Mouse (Mus musculus) monocyte, adult 2 months (primary cell): ENCODE measurements around the gene Siah1a.
A peak's percentile ranks its signal among the peaks of the same experiment; 100 is the strongest.

ENCODE experiments used
- DNase-seq, 2 experiments: peaks; one replicate each; pipeline ENCODE4 v3.0.0; 2022; ENCODE audit warnings: low spot score in 2 of 2, low read depth in 1 of 2

Gene Siah1a

DNA sequence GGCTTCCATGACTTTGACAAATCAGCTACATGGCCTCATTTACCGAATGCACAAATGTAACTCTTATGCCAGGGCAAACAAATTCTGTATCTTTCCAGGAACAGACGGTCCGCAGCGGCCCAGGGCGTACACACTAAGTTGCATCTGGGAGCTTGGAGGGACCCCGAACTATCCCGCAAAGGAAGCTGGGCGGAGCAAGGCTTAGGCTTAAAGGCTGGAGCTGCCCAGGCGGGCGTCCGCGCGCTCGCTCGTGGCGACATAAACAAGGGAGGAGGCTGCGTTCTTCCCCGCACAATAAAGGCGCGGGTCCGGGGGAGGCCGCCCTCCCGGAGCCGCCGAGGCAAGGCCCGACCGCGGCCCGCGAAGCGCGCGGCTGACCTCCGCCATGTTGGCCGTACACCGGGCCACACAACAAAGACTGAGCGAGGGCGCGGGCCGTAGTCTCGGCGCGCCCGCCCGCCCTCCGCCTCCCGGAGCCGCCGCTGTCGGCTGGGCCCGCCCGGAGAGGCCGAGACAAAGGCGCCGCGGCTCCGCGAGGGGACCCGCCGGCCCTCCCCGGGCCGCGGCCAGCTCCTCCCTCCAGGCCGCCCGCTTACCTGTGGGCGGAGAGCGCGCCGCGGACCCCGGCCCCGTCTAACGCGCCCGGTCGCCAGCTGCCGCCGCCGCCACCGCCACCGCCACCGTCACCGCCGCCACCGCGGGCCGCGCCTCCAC lies at the start of gene Siah1a, which contains the start of gene Gm10638:
Gene Siah1a (minus strand): TSS at position 714 of the 714 bp plus-strand sequence.
Gene Gm10638 (plus strand): TSS at position 479 of the 714 bp plus-strand sequence.
- DNase-seq, result peak; percentile 9 to 16

DNA sequence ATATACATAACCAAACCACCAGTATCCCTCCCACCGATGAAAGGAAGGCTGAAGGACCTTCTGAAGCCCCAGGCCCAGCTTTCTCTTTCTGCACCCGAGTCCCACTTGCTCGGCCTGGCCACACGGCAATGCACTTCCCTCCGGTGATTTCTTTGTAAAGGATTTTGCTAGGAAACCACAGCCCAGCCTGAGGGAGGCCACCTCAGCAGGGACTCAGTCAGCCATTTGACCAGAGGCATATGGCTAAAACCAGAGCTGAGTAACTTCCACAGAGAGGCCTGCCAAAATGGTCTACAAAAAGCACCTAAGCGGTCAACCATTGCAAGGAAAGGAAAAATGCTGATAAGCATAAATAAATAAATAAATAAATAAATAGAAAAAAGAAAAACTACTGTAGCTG lies 49.0 kb upstream of the Siah1a start:
- DNase-seq, result no peak

DNA sequence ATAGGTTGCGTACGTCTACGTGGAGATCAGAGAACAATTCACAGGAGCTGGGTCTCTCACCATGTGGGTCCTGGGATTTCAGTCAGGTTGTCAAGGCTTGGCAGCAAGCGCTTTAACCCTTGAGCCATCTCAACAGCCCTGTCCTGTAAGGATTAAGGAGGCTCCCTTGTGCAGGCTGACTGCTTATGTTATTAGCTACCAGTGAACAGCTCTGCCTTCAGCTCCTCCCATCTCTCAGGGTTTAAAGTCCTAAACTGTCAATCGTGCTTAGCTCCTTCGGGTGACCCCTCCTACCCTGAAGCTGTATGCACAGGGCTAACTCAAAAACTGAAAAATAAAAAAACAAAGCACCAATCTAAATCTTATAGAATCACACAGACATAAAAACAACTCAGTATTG lies 45.8 kb upstream of the Siah1a start:
- no peak for DNase-seq

DNA sequence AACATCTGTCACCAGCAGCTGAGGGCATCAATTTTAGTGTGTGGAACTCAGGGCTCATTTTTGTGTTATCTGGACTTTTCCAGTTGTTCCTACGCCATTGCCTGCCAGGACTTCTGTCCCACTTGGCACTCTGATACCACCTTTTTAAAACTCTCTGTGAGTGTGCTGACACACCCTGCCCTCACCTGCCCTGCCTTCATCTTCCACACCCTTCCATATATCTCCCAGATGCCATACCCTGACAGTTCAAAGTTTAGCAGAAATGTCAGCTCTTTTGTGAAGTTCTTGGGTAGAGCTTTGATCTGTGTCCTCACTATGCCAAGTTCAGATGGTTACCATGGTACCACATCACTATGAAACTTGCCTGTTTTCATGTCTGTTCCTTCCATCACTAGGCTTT lies 43.8 kb upstream of the Siah1a start:
- DNase-seq, result no peak

DNA sequence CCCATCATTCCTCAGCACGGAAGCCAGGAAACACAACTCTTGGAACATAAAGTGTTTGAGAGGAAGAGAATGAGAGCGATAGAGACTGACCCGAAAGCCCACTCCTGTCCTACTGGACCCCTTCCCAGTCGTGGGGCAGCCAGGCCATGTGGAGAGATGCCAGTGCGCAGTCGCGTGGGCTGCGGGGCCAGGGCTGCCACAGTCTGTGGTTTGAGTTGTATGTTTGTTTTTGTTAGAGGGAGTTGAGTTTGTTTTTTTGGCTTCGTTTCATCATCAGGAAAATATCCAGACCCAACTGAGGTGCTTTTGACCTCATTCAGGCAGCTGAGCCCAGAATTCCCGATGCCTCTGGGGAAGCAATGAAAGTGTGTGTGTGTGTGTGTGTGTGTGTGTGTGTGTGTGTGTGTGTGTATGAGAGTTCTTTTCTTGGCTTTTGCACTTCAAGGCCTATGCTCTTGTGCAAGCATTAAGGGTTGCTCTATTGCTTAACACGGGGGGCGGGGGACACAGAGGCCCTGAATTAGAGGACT lies 42.2 kb upstream of the Siah1a start:
- no peak for DNase-seq

DNA sequence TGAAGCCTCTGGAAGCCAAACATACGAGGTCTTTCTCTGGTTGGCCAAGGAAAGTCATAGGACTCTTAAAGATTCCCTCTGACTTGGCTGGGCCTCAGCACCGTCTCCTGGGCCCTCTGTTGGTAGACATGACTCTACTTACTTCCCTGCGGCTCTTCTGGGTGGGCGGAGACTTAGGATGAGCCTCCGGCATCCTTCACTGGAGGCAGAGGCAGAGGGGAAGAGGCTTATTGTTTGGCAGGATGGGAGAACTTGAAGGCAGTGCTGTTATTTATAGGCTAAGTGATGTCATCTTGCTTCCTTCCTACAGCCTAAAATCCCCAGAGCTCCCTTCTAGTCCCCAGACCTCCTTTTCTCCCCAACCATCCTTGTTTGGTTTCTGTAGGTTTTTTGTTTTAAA lies 40.8 kb upstream of the Siah1a start:
- DNase-seq, result no peak

DNA sequence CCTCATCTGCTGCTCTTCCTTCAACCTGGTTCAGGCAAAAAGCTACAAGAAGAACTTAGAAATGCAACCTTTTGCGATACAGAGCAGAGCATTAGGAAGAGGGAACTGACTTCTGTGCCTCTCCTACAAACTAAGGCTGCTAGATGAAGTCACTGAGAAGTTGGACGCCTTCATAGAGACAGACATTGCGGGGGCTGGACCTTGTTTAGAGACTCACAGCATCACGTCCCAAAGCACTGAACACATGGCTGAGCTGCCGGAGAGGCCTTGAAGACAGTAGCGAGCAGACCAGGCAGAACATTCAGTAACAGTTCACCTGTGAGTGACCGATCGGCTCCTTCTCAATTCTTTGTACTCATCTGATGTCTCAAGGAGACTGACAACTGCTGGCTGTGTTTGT lies 35.4 kb upstream of the Siah1a start:
- DNase-seq, result no peak

DNA sequence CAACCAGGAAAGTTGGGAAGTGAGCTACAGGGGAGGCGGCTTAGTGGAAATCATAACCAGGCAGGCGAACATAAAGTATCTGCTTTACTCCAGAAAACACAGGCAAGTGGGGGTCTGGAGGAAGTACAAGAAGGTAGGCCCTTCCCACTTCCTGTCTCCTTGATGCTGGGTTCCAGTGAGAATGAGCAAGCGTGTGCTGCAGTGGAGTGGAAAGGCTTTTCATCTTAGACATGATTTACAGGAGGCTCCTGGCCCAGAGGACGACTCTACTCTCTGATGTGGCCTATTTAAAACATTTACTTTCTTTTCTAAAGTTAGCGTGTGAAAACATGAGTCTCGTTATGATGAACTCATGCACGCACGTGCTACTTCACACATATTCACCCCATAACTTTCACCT lies 33.5 kb upstream of the Siah1a start:
- DNase-seq, result no peak

DNA sequence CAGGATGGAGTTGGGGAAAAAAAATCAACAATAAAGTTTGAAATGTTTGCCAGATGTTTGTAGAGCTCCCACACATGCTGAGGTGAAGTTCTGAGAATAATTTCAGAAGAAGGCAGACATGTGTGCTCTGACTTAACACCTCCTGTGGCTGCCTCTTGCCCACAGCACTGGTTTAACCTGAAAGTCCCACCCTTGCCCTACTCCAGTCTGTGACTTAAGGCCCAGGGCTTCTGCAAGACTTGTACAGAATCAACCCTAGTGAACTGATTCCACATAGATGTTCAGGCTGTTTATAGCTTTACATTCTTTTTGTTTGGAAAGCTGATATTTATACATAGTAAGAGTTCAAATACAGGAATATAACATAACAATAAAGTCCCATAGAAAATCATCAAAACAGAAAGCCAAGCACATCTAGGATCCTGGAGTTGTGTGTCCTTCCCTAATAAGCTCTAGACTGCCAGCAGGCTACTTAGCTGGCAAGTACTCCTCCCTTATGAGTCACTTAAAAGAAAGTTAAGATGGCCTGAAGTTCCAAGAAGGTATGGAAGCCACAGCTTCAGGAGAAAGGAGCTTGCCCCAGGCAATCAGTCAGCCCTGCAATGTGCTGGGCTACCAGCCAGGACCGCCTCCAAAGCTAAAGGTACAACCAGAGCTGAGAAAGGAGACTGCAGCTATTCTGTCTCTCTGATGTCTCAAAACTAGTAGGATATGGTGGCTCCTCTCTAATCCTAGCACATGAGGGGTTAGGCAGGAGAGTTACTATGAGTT lies 24.4 kb upstream of the Siah1a start:
- DNase-seq, result no peak

DNA sequence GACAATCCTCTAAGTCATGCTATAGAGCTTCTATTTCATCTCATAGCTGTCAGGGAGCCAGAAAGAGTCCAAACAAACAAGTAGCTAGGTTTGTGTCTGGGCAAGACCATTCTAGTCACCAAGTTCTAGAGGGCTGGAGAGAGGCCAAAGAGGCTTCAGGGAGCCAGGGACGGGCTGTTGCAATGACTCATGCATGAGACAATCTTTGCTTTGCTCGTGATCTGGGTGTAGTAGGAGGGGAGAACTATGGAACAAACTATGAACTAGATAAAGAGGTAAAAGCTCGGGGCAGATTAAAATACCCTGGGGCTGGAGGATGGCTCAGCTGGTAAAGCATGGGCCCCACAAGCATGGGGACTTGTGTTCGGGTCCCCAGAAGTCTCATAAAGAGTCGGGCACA lies 22.8 kb upstream of the Siah1a start:
- DNase-seq, result no peak

DNA sequence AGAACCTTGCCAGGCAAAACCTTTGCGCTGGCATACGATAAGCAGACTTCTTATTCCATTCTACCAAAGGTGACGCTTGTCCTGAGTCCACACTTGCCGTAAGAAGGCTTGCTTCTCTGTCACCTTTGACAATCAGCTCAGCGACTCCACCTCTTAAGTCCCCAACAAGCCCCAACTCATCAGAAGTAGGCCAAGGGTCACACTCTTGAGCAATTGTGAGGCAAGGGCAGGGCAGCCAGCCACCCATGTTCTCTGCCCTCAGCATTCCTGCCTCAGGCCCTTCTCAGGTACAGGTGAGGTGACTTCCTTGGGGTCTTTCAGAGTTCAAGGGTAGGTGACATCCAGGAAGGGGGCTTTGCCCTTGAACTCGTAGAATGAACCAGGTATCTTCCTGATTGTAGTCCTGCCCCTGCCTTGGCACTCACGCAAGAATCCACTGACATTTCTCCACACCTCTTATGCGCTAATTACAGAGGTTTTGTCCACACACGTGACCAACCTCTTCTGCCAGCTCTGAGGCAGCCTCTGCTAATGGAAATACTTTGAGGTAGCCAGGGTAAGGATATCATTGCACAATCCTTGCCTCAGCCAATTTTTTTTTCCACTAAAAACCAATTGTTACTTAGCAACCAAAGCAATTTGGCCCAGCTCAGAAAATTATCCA lies 20.9 kb upstream of the Siah1a start:
- DNase-seq, result no peak

DNA sequence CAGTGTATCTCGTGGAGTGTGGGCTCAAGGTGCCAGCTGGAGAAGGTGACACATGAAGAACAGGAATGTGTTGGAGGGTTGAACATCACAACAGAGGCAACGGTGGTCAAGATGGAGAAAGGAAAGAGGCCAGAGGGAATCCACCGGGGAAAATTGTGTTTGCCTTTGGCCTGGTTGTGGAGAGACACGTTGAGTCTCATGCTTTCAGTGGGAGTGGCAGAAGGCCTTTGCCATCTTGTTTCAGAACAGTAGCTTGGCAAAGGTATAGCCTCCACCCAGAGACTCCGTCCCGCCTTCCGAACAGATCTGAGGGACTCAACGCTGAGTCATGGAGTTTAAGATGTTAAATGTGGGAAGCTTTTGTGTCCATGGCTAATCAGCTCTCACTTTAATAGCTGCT lies 19.9 kb upstream of the Siah1a start:
- no peak for DNase-seq

DNA sequence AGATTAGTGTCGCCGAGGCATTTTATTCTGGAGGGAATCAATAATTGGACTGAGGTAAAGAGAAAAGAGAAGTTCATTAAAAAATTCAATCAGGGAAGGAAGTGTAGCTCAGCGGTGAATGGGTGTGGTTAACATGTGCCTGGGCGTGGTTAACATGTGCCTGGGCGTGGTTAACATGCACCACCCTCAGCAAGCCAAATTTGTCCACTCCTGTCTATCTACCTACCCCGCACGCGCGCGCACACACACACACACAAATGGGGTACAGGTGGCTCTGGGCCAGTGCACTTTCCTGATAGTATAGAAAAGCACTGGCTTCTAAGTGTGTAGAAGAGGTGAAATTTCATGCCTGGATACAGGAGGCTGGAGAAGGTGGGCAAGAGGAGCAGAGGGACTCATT lies 19.4 kb upstream of the Siah1a start:
- DNase-seq, result no peak

DNA sequence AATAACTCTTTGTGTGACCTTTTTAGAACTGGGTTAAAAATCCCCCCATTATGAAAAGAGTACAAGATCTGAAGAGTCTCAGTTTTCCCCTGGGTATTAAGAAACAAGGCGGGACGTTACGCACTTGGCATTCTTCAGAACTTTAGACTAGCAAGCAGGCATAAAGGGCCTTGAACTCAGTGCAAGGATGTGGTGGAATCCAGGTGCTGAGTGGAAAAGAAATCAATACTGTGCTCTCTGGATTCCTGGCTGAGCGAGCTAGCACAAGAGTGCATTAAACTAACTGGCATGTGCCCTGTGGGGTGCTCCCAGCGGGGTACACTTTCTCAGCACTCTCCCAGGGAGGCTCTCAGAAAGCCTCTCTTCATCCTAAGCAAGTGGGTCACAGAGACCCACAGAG lies 17.1 kb upstream of the Siah1a start:
- DNase-seq, result no peak

DNA sequence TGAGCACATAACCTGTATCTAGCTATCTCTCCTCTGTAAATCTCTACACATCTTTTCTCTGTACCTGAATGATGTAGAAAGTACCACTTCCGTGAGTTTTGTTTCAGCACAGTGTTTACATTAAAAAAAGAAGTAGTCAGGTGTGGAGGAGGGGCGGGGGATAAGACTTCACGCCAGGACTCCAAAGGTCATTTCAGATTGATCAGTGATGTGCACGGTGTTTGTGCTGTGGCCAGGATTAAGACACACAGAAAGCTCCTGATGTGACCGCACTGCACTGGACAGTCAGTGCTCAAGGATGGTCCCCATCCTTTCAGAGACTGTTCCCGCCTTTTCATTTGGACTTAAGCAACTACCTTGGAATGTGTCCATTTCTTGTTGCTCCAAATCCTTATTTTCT lies 15.0 kb upstream of the Siah1a start:
- no peak for DNase-seq

DNA sequence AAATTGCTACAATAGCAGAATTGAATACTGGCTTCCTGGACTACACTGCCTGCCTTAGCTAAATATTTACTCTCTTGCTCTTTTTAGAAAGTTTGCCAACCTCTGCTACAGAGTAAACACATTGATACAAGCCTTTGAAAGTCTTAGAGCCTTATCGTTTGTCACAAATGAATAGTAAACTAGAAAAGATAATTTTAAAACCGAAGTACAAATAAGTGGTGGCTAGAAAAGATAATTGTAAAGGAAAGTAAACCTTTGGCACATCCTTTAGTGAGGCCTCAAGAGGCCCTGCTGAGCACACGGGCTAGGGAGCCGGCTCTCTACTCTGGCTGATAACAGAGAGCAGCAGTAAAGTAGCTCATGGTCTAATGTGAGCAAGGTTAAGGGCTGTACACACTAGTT lies 13.4 kb upstream of the Siah1a start:
- DNase-seq, result no peak

DNA sequence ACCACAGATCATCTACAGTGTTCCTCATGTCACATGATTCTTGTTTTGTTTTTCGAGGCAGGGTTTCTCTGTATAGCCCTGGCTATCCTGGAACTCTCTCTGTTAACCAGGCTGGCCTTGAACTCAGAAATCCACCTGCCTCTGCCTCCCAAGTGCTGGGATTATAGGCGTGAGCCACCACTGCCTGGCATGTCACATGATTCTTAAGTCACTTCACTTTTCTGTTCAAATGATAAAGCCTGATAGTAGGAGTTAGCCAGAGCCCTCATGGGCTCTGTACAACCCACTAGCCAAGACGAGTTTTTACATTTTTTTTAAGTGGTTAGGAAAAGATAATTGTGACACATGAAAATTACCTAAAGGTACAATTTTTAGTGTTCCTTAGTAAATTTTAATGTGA lies 12.9 kb upstream of the Siah1a start:
- DNase-seq, result no peak

DNA sequence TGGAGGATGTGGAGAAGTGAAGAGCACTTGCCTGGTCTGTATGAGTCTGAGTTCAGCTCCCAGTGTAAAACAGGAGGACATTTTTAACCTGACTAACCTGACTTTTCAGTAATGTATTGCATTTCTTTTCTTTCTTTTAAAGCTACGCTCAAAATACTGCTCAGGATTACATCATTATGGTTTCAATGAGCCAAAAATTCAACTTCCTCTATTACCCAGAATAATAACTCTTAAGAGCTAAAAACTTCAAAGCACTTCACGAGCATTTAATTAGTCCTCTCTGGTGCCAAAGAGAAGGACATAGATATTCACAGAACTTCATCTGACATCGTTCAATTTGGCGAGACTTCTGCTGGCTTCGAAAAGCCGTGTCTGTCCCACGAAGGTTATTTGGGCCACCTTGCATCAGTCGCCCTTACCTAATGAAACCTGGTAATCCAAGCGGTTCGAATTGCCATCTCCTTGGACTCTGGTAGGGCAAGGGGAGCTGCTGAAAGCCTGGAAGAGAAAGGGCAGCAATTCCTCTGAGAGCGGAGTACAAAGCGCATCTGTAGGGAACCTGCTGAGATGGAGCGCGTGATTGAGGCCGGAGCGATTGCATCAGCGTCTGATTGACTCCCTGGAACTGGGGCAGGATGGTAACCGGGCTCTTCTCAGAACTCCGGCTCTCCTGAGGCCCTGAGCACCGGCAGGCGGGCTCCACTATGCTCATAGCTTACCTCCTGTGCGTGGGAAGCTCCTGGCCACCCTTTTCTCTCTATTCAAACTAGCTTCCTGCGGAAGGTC lies 11.4 kb upstream of the Siah1a start:
- DNase-seq, result peak in 1 of 2 experiments; percentile 37

DNA sequence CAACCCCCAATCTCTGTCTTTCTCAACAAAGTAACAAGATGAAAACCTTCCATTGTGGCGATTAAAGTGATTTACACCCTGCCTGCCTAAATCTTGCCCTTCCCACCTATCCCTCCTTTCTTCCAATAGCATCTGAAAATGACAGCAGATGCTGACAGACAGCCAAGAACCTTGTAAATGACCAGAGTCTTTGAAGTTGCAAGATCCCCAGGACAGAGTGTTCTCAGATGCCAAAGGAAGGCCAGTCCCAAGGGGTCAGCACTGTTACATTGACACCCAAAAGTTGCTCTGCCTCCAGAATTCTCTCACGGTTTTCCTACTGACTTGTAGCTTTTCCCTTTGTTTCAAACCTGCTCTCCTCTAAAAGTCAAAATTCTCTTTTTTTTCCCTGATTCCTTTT lies 4.1 kb upstream of the Siah1a start:
- DNase-seq, result no peak

DNA sequence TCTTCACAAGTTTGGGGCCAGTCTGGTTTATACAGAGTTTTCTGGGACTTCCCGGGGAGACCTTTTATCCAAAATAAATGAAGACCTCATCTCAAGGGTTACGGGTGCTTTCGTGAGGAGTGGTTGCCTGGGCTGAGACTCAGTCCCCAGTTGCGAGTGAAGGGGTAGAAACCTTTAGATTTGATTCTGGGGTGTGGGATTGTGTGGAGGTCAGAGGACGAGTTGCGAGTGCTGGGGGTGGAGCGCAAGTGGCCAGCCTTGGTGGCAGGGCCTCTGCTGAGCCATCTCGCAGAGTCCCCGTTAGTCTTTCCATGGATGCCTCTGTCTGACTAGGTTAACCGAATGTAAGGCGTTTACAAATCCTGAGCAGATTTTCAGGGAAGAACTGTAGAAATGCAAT lies 777 bp upstream of the Siah1a start:
- DNase-seq, result peak in 1 of 2 experiments; percentile 2

DNA sequence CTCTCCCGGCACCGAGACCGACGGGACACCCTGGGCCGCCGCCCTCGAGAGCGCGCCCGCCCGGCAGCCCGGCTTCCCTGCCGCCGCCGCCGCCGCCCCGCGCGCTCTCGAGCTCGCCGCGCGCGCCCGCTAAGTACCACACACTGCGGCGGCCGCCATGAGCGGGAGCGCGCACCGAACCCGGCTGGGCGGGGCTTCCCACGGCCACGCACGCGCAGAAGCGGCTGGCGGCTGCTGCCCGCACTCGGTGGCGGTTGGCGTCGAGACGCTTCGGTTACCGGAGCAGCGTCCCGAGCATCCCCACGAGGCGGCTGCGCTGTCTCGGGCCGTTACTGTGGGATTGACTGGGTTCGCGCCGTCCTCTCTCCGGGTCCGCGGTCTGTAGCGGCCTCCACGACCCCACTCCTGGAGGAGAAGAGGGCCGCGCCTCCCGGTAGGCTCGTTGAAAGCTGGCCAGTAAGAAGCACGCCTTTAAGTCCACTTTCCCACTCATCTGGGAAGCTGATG lies 254 bp upstream of the Siah1a start:
- peak; percentile 73 to 91 for DNase-seq
